Mouse (Mus musculus): Measurements from ENCODE around the gene Adk. TPM values are rescaled to one million over a fixed set of nuclear protein-coding genes. Genes with fewer than 3 reads are reported as not detected.

The Adk gene
- 100 to 1,000 TPM; 114 to 134 TPM for total RNA-seq (2021)
- long read RNA-seq, experiment 1, transcript Adk-202 (2 exons, 289 nt), result minor isoform, 5 of 194 reads
- long read RNA-seq, experiment 1, transcript Adk-201 (11 exons, 1,782 nt), result major isoform, 95 of 194 reads
- long read RNA-seq, experiment 1, transcript Adk-207 (11 exons, 1,818 nt), result minor isoform, 84 of 194 reads
- long read RNA-seq, experiment 1, partial matches to known transcripts, result 4 of 194 reads
- long read RNA-seq, experiment 1, other reads (novel, unspliced or antisense), result 6 of 194 reads
- long read RNA-seq, experiment 2, transcript Adk-201 (11 exons, 1,782 nt), result minor isoform, 18 of 47 reads
- long read RNA-seq, experiment 2, transcript Adk-207 (11 exons, 1,818 nt), result major isoform, 21 of 47 reads
- long read RNA-seq, experiment 2, partial matches to known transcripts, result 0 of 47 reads
- long read RNA-seq, experiment 2, other reads (novel, unspliced or antisense), result 5 of 47 reads

DNA sequence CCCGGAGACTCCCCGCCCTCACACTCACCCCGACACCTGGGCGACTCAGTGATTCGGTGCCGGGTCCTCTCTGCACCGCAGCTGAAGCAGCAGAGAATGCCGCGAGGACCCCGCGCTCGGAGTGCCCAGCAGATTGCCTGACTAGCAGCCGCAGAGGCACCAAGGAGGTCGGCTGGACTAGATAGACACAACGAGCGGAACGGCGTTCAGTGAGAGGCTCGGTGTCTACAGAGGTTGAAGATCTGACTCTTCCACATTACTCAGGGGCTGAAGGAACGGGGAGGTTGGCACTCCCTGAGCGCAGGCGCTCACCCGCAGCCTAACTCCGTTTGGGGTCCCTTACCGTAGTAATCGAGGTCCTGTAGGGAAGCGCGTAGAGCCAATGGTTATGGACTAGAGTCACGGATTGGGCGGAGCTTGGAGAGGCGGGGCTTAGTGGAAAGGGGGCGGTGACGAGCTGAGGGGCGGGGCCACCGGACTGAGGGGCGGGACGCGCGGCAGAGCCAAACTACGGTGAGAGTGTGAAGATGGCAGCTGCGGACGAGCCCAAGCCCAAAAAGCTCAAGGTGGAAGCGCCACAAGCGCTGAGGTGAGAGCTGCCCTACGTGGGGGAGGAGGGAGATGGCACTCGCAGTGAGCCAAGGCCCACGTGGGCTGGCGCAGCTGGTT lies at the start of gene Adk, which contains the start of gene Ap3m1:
Adk (plus strand) TSS at position 463 of the 669 bp plus-strand sequence.
Ap3m1 (minus strand) TSS at position 397 of the 669 bp plus-strand sequence.
- peak; percentile 93 to 95 for DNase-seq

DNA sequence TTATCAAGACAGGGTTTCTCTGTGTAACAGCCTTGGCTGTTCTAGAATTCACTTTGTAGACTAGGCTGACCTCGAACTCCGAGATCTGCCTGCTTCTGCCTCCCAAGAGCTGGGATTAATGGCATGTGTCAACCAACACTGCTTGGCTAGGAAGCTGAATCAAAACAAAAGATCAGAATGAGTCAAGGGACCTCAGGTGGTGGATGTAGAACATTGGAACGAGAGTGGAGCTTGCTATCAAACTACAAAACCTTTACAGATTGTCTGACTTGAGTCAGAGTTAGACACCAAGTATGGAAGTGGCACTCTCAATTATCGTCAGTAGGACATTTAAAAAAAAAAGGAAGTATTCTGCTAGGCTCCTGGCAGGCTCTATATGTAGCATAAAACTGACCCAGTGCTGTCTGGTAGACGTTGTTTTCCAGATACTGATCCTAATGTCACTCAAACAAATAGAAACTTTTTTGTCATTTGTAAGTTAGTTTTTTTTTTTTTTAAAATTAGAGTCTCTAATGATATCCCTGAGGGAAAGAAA lies 38.5 kb upstream of the Adk start:
- DNase-seq, result no peak

DNA sequence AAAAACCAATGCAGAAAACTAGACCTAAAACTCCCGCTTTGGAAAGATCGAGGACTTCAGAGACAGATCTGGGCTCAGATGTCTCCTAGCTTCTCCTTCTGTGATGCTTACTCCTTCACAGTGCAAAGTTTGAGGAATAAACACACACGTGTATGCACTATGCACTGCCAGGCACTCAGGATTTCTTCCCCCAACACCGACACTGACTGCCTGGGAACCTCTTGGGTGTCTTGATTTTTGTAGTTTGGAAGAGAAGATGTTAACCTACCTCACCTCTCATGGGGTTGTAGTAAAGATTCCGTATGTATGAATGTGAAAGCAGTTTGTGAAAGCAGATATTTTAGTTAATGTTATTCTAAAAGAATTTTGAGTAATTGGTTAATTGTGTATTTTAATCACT lies 34.5 kb upstream of the Adk start:
- DNase-seq, result no peak

DNA sequence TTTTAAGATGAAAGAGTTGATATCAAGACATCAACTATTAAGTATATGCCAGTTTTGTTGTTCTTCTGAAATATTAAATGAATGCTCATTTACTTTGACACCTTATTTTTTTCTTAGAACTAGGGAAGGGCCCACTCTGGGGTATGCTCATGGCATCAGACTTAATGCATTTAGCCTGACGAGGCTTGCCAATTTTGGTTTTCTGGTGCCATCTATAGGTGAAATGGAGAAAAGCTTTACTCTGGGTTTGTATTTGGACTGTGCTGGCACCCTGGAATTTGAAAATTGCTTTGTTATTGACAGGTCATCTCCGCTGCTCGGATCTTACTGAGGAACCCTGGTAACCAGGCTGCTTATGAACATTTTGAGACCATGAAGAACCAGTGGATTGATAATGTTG lies 33.4 kb upstream of the Adk start:
- no peak for DNase-seq

DNA sequence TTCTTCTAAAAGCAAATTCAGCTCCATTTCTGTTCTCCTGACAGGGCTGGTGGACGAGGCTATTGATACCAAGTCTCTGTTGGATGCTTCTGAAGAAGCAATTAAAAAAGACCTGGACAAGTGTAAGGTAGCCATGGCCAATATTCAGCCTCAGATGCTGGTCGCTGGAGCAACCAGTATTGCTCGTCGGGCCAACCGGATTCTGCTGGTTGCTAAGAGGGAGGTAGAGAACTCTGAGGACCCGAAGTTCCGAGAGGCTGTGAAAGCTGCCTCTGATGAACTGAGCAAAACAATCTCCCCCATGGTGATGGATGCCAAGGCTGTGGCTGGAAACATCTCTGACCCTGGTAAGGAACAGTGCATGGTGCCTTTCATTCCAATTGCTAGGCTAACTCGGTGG lies 31.9 kb upstream of the Adk start:
- no peak for DNase-seq

DNA sequence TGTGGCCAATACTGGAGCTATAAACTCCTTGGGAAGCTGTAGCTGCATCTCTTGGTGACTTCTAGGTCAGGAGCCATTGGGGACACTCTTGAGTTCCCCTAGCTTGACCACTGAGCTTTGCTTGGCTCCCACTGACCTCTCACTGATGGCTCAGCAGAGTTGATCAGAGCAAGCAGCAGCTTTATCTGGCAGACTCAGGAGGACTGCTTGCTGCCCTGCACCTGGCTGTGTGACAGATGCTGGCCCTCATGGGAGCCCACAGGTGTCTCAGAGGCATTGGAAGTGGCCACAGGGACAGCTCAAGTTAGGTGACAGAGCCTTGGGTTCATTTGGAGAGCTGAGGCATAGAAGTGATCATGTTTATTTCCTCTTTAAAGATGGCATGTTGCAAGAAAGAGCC lies 24.8 kb upstream of the Adk start:
- DNase-seq, result no peak

DNA sequence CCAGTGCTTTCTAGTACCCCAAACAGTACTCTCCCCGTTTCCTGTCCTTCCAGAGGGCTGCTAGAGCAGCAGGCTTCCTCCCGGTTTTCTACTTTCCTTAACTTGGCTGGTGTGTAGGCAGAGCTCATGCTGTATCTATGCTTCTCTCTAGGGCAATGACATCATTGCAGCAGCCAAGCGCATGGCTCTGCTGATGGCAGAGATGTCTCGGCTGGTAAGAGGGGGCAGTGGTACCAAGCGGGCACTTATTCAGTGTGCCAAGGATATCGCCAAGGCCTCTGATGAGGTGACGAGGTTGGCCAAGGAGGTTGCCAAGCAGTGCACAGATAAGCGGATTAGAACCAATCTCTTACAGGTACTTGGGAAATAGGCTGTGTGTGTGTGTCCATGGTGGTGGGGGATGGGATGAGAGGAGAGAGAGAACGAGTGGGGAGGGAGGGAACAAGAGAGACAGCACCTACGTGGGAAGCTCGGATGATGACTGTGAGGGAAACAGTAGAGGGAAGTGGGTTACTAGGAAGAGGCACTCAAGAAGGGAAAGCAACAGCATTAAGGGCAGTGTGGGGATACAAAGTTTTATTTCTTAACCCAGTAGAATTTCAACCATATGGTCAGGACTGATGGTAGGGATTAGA lies 23.2 kb upstream of the Adk start:
- no peak for DNase-seq

DNA sequence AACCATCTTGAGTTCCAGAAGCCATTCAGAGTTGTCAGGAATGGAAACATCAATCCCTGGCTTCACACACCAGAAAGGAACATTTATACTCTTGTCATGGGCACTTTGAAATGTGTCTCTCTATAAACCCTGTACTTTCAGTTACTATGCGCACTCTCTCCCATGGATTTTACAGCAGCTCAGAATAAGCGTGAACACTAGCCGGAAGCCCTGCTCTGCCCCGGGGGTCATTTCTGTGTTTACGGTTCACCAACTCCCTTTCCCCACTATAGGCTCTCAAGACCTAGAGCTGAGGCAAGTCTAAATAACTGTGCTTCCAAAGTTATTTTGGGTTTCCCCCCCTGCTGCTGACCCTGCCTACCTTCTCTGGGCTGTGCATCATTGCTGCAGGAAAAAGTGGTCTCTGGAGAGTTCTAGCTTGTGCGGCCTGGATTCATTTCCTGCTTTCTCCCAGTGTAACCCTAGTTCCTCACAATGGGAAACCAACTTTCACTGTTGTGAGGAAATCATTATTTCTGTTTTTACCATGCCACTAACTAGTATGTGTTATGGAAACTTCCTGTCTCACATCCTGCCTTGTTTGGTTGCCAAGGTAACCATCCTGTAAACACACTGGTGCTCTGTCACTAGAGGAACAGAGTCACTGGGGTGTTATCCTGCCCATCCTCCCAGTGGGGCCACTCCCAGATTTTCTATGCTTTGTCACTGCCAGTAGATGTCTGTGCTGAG lies 20.4 kb upstream of the Adk start:
- DNase-seq, result peak; percentile 59 to 64

DNA sequence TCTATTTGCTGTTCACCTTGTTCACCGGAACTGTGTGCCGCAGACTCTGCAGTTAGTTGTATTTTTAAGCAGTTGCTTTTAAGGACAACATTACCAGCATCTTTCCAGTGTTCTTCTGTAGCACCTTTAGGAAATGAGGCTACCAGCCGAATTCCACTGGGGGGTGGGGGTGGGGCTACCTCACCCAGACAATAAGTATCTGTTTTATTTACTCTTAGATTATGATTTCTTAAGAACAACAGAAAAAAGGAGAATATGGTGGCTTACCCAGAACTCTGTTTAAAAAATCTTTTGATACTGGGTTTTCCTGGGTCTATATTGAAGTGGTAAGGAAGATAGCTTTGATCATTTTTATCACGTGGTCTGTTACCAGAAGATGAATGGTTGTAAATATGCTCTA lies 18.1 kb upstream of the Adk start:
- DNase-seq, result no peak

DNA sequence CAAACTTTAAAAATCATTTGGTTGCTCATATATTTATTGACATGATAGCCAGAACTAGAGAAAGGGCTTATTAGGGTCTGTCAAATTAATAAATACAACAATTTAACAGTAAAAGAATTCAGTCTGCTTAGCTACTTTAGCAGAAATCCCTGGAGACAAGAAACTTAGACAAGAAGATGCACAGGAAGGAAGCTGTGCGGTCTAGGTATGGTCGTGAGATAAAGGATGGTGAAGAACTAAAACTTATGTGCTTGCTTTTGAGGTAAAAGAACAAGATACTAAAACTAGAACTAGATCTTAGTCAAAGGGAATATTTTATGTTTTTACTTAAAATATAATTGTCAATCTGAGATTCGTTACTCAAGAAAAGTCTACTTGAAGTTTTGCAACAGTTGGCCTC lies 17.6 kb upstream of the Adk start:
- DNase-seq, result no peak

DNA sequence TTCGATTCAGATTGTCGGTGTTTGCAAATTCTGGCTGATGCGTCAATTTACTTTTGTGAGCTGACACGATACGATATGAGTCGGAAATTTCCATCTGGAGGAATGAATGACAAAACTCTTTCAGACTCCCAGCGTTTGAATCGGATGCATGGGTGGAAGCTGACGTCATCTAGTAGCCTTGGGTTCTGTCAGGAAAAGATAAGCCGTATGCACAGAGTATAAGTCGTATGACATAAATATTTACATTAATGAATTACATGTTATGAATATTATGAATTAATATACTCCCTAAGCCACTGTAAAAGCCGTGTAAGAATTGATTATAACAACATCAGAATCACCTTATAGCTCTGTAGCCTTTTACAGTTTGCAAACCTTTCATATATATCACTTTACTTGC lies 13.3 kb upstream of the Adk start:
- no peak for DNase-seq

DNA sequence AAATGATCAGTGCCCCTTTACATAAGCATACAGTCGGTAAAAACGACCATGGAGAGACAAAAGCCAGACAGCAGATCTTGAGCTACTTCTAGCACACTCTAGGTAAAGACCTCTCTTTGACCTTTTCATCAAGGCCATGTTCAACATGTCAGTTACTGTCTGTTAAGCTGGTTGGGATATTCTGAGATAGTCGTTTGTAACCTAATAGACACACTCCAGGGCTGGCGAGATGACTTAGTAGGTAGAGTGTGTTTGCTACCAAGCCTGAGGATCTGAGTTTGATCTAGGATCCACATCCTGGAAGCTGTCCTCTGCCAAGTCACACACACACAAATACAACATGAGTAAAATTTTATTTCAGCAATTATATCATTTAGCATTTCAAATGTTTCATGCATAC lies 12.8 kb upstream of the Adk start:
- no peak for DNase-seq

DNA sequence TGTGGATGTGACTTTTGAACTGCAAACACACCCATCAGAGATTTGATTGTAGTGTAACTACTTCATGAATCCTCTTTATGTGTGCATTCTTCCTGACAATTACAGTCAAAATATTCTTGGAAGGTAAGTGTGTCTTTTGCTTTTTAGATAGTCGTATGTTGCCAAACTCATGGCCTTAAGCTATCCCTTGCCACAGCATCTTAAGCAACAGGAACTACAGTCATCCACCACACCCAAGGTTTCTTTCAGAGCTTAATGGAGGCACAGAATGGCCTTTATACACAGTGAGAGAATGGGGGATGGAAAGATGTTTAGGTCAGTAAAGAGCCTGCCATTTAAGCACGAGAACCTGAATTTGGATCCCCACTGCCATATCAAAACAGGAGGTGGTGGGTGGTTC lies 4.5 kb upstream of the Adk start:
- no peak for DNase-seq

DNA sequence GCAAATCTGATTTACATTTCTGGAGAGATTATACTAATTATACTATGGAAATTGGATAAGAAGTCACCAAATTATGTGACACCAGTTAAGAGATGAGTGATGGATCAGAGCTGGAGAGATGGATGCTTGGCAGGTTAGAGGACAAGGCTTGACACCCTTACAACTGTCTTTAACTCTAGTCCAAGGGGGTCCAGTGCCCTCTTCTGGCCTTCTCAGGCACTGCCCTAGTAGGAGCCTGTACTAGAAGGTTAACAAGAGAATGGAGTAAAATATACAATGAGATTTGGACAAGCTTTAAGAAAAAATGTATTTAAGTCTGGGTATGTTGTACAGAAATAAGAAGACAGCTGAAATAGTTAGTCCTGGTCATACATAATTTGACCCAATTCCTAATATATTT lies 3.5 kb upstream of the Adk start:
- peak; percentile 56 to 65 for DNase-seq

DNA sequence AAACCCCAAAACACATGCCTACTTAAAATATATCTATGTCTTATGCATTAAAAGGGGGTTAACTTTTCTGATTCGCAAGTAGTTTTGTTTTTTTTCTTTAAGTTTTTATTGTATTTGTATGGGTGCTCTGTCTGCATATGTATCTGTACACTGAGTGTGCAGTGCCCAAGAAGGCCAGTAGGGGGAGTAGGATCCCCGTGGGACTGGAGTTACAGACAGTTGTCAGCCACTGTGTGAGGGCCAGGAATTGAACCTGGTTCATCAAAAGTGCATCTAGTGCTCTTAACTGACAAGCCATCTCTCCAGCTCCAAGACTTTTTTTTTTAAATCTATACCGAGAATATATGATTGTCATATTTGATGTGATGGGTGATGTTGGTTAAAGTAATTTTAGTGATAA lies 1.6 kb upstream of the Adk start:
- DNase-seq, result peak in 1 of 2 experiments; percentile 41

DNA sequence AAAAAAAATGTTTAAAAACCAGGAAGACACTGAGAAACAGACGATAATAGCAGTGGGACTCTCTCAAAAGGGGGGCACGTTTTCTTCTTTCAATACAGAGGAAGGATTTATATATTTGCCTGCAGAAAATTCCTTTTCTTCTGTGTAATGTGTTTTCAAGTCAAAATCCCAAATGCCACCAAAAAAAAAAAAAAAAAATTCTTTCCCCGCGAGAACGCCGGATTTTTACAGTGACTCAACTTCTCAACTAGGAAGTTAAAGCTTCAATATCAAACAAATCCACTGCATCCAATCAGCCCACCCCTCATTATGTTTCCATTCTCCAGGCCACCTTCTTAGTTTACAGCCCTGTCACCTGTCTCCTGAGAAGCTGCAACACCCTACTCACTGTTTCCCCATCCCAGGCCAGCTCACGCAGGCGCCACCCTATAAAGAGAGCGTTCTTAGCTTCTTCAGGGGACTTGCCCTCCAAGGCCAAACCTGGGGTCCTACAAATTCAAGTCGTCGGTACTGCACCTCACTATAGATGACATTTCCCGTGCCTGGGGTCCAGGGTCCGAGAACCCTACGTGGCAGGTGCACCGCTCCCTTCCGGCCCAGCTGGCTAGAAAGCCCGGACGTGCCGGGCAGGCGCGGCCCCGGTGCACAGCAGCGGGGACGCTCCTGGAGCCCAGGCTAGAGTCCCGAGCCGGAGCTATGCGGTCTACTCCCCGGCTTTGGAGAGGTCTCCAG lies 828 bp upstream of the Adk start:
- DNase-seq, result no peak

DNA sequence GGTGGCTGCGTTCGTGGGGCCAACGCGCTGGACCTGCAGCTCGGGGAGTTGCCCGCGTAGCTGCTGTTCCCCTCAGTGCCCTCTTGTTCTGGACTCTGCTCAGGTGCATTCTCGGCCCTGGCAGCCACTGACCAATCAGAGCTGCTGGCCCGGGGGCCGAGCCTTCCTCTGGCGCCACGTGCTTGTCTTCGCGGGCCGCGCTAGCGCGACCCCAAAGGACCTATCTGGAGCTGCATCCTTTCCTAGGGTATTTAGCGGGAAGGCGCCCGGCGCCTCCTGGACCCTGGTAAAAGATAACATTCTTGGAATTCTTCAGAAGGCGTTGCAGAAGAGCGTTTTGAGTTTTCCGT lies 382 bp downstream of the Adk start:
- peak; percentile 66 to 74 for DNase-seq

DNA sequence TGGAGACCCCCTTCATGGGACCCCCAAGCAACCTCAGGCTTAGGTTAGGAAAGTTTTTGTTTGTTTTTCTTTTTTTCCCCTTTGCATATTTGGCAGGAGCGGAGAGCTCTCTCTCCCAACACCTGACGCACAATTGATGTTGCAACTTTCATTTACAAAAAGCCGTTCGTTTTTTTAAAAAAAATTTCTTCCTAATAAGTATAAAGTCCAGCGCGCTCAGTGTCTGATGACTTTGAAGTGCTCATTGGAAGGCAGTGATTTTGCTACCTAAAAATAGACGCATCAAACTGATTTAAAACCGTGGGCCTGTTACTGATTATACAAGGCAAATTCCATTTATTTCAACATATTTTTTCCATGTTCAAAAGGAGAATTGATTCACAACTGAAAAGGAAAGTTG lies 777 bp downstream of the Adk start:
- no peak for DNase-seq

DNA sequence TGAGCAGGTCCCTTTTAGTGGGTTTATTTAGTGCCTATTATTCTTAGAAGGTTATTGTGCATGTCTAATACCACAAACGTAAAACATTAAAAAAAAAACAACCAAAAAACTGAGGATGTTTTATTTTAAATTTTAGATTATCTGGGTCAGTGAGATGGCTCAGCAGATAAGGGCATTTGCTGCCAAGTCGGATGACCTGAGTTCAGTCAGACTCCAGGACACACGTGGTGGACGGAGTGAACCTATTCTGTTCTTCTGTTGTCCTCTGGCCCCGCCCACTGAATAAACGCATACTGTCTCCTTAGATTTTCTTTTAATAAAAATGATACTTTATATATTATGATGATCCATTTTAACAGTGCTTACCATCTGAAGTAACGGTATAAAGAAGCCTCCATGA lies 1.2 kb downstream of the Adk start:
- DNase-seq, result peak; percentile 14 to 30

DNA sequence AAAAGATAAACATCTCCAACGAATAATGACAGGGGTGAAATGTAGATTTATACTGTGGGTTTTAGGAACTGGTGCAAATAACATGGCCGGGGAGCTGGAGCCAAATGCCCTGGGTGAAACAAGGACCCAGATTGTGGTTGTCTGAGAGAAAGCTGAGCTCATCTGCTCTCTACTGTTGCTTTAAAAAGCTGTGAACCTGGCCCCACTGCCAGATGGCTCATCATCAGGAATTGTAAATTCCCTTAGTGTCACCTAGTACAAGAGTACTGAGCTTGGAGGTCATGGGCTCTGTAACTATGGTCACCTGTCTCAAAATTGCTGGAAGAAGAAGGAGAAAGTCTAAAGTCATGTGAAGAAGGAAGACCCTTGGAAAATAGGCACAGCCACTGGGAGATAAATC lies 6.6 kb downstream of the Adk start:
- DNase-seq, result no peak

DNA sequence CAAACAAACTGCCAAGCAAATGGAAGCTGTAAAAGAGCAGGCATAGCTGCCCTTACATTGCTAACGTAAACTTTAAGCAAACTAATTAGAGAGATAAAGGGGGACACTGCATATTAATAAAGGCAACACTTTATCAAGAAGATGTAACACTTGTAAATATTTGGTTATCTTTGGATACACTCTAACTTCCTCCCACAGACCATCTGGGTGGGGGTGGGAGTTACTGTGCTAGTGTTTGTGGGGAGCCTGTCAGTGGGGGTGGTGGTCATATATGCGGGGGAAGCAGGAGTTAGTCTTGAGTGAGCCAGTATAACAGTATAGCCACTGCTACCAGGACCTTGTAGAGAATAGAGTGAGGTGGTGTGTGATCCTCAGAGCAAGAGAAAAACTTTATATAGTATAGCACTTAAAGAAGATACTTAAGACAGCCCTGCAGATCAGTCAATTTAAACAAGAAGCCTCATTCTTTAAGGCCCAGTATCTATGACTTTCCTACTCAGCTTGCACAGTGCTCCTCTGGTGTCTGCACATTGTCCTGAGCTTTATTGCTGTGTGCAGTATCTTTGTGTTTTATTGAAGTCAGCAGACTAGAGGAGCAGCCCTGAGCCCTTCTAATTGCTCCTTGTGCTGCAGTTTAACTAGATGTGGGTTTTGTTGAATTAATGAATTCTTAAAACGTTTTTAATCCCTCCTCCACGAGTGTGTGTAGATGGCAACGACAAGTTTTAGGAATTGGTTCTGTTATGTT lies 10.6 kb downstream of the Adk start:
- DNase-seq, result no peak

All from adrenal gland, postnatal 36 days (tissue).